Comparison of ENCODE assay signal across 7 mouse cellular contexts in the genomic region with DNA sequence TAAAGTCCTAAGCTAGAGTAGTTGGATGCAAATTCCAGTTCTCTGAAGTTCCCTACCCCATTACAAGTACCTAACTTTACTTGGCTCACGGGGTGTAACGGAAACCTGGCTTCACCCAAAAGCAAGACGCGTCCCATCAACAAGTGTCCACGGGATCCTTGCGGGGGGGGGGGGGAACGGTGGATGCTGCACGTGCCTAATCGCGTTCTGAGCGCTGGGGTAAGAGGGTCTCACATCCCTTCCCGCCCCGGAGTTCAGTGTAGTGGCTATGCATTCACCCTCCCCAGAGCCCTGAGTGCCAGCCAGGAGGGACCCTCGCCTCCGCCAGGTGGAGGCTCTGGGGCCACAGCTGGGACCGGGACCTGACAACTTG. TPM values are rescaled to one million over a fixed set of nuclear protein-coding genes. Genes with fewer than 3 reads are reported as not detected.
DNase-seq lines count a peak whose midpoint lies in the region; ATAC-seq and TF ChIP-seq lines count a peak whose summit lies in the region.

No protein-coding gene starts in this region.

- no peaks in the 10 kb centered on the region for H3K36me3 ChIP-seq in testis, adult 2 months (ENCODE audit: control insufficient read depth, insufficient read depth, low read length)
- no peaks in the 10 kb centered on the region for H3K36me3 ChIP-seq in forebrain, embryonic 11.5 days (ENCODE audit: control insufficient read depth, insufficient read depth, low read length)
- no peaks in the 10 kb centered on the region for H3K36me3 ChIP-seq in liver, embryonic 11.5 days (ENCODE audit: control insufficient read depth, insufficient read depth, low read length)
- no peaks in the 10 kb centered on the region for H3K36me3 ChIP-seq in stomach, postnatal 0 days (ENCODE audit: control insufficient read depth, insufficient read depth, low read length)

- ATAC-seq in forebrain, embryonic 11.5 days (replicated peaks; ENCODE audit: low FRiP score) = no peak; the same call in 1 of the 2 replicates
- peak; percentile 29; the same call in 1 of the 2 replicates for ATAC-seq in liver, embryonic 11.5 days (replicated peaks; ENCODE audit: low FRiP score)
- ATAC-seq in stomach, postnatal 0 days (ENCODE audit: low FRiP score, low TSS enrichment) = no peak

- no peak overlapping the region for H3K27ac ChIP-seq in testis, adult 2 months (ENCODE audit: control insufficient read depth, insufficient read depth, low read depth, low read length)
- H3K27ac ChIP-seq in forebrain, embryonic 11.5 days (ENCODE audit: low read depth, low read length) = no peak overlapping the region
- no peak overlapping the region for H3K27ac ChIP-seq in liver, embryonic 11.5 days (ENCODE audit: low read depth, low read length)
- peak overlapping the region; percentile 50; the same call in 1 of the 2 replicates for H3K27ac ChIP-seq in stomach, postnatal 0 days (replicated peaks)

- H3K4me1 ChIP-seq in testis, adult 2 months (ENCODE audit: control insufficient read depth, insufficient read depth, low read length) = peaks cover 4% of the 10 kb centered on the region
- peaks cover 3% of the 10 kb centered on the region; the same call in 1 of the 2 replicates for H3K4me1 ChIP-seq in forebrain, embryonic 11.5 days (replicated peaks; ENCODE audit: control insufficient read depth, insufficient read depth, low read length)
- peaks cover 10% of the 10 kb centered on the region; the same call in 1 of the 2 replicates for H3K4me1 ChIP-seq in liver, embryonic 11.5 days (replicated peaks; ENCODE audit: control insufficient read depth, insufficient read depth, low read length)
- H3K4me1 ChIP-seq in stomach, postnatal 0 days (replicated peaks; ENCODE audit: control insufficient read depth, insufficient read depth) = no peaks in the 10 kb centered on the region

- DNase-seq in testis, postnatal 14 days (ENCODE audit: low spot score) = no peak
- DNase-seq in forebrain, embryonic 11.5 days (ENCODE audit: low spot score) = no peak
- DNase-seq in liver, embryonic 11.5 days (ENCODE audit: low spot score) = peak; percentile 45
- no peak for DNase-seq in stomach, postnatal 0 days (ENCODE audit: low spot score)
- DNase-seq in gastrocnemius, adult 18-20 months (ENCODE audit: low spot score) = no peak
- no peak for DNase-seq in right cerebral cortex, postnatal 25 days

- no peak for TF ChIP-seq CTCF in testis, adult 2 months (IDR thresholded peaks at IDR 0.05; ENCODE audit: control insufficient read depth, insufficient read depth, insufficient replicate concordance, low read depth, low read length)
- no peak for TF ChIP-seq CTCF in stomach, postnatal 0 days (IDR thresholded peaks at IDR 0.05; ENCODE audit: low read depth)

- peak overlapping the region; percentile 100 for H3K4me2 ChIP-seq in forebrain, embryonic 11.5 days (ENCODE audit: low read depth, low read length, severe bottlenecking)
- H3K4me2 ChIP-seq in liver, embryonic 11.5 days = peak overlapping the region; percentile 100
- peak overlapping the region; percentile 98 for H3K4me2 ChIP-seq in stomach, postnatal 0 days (replicated peaks; ENCODE audit: low read depth)

- H3K9me3 ChIP-seq in forebrain, embryonic 11.5 days (ENCODE audit: control insufficient read depth, low read length) = no peaks in the 10 kb centered on the region
- no peaks in the 10 kb centered on the region for H3K9me3 ChIP-seq in liver, embryonic 11.5 days (ENCODE audit: control insufficient read depth, low read length)
- H3K9me3 ChIP-seq in stomach, postnatal 0 days (ENCODE audit: control insufficient read depth, low read length) = no peaks in the 10 kb centered on the region

- no peak for TF ChIP-seq POLR2A in testis, adult 2 months (IDR thresholded peaks at IDR 0.05; ENCODE audit: control insufficient read depth, low read depth, low read length)

- no peak for TF ChIP-seq EP300 in stomach, postnatal 0 days (optimal IDR thresholded peaks at IDR 0.05)

- H3K27me3 ChIP-seq in testis, adult 2 months (ENCODE audit: control insufficient read depth, insufficient read depth, low read length) = no peaks in the 10 kb centered on the region
- peaks cover 11% of the 10 kb centered on the region; the same call in 1 of the 2 replicates for H3K27me3 ChIP-seq in forebrain, embryonic 11.5 days (ENCODE audit: control insufficient read depth, insufficient read depth, low read length)
- peaks cover 12% of the 10 kb centered on the region; the same call in 1 of the 2 replicates for H3K27me3 ChIP-seq in liver, embryonic 11.5 days (replicated peaks; ENCODE audit: control insufficient read depth, insufficient read depth, low read length)
- no peaks in the 10 kb centered on the region for H3K27me3 ChIP-seq in stomach, postnatal 0 days (ENCODE audit: control insufficient read depth, insufficient read depth, low read length)

- WGBS in forebrain, embryonic 11.5 days = under 1% methylated on average over 16 of the region's 16 CpGs
- WGBS in liver, embryonic 11.5 days = 5% methylated on average over 16 of the region's 16 CpGs
- WGBS in stomach, postnatal 0 days = 2% methylated on average over 15 of the region's 16 CpGs

- peak overlapping the region; percentile 84 for H3K4me3 ChIP-seq in testis, adult 2 months (ENCODE audit: control insufficient read depth, low read depth, low read length)
- H3K4me3 ChIP-seq in forebrain, embryonic 11.5 days (ENCODE audit: low read depth, low read length) = peak overlapping the region; percentile 60
- peak overlapping the region; percentile 58 for H3K4me3 ChIP-seq in liver, embryonic 11.5 days (ENCODE audit: low read depth, low read length)
- H3K4me3 ChIP-seq in stomach, postnatal 0 days (ENCODE audit: low read depth, low read length) = peak overlapping the region; percentile 63

- H3K9ac ChIP-seq in forebrain, embryonic 11.5 days (ENCODE audit: low read length) = peak overlapping the region; percentile 51
- peak overlapping the region; percentile 74 for H3K9ac ChIP-seq in liver, embryonic 11.5 days (ENCODE audit: low read depth, low read length)
- H3K9ac ChIP-seq in stomach, postnatal 0 days (ENCODE audit: low read length) = peak overlapping the region; percentile 72

RNA-seq across cellular contexts. Expression of gene Gch1, which starts 0.8 kb away (rescaled TPM):
- 0.67 and 0.81 TPM in 2 replicates for polyA plus RNA-seq in testis, adult 2 months (2012; rRNA removed)
- polyA plus RNA-seq in forebrain, embryonic 11.5 days (2014; fragmentation: Nextera tagmentation; extraction: Ambion mirVana) = 1.4 and 2.4 TPM in 2 replicates
- polyA plus RNA-seq in liver, embryonic 11.5 days (2014; fragmentation: Nextera tagmentation; extraction: Ambion mirVana) = 3.4 TPM in 2 replicates
- polyA plus RNA-seq in stomach, postnatal 0 days (2015; fragmentation: Nextera tagmentation; extraction: Ambion mirVana) = 12.0 and 12.4 TPM in 2 replicates
- total RNA-seq in gastrocnemius, adult 18-20 months (2021) = 1 to 10 TPM; 1.9 to 3.6 TPM
